Mouse (Mus musculus): ENCODE results near the gene Gm10130. TPM values are rescaled to one million over a fixed set of nuclear protein-coding genes. Genes with fewer than 3 reads are reported as not detected.
"Not testable (repeated sequence)": the region's sequence is repeated elsewhere in the genome, so short reads cannot be mapped to it uniquely, and the experiment has no call there.

Gm10130 gene
- total and polyA plus RNA-seq, 2 experiments from 2014 or later: 1.3 TPM; not detected in 1

DNA sequence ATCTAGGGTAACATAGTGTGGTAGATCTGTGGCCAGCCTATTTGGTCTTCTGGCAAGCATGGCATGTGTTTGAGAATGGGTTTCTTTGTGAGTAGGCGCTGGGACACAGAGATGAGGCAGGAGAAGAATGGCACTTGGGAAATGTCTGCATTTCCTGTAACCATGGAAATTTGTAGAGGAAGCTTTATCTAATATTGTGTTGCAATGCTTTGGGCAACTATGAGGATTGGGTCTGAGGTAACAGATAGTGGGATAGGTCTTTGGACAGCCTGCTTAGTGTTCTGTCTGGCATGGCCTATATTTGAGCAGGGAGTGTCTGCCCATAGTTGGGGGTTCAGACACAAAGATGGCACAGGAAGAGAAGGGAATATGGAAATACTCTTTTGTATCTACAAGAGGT is 4.5 kb upstream of the Gm10130 start:
- Histone ChIP-seq H3K27ac (no peak overlapping the region), H3K36me3 (ENCODE audit: insufficient read depth, low read length) (0 out of 2 replicates have a peak, but pooled peaks cover 4% of the 10 kb centered on the region), H3K27me3 (ENCODE audit: insufficient read depth, low read length) (no peaks in the 10 kb centered on the region), H3K4me2 (ENCODE audit: low read depth, low read length) (no peak overlapping the region), H3K4me1 (ENCODE audit: insufficient read depth, low read length) (no peaks in the 10 kb centered on the region), H3K9me3 (ENCODE audit: low read length) (peaks cover 25% of the 10 kb centered on the region), H3K4me3 (ENCODE audit: low read length) (no peak overlapping the region), H3K9ac (replicated peaks; ENCODE audit: low read length) (no peak overlapping the region)
- no peak for TF ChIP-seq CTCF (IDR thresholded peaks at IDR 0.05; ENCODE audit: low read depth)
- WGBS: 94% methylated on average over 1 of the region's 1 CpGs
- no peak for ATAC-seq
- no peak for DNase-seq (ENCODE audit: low spot score)

DNA sequence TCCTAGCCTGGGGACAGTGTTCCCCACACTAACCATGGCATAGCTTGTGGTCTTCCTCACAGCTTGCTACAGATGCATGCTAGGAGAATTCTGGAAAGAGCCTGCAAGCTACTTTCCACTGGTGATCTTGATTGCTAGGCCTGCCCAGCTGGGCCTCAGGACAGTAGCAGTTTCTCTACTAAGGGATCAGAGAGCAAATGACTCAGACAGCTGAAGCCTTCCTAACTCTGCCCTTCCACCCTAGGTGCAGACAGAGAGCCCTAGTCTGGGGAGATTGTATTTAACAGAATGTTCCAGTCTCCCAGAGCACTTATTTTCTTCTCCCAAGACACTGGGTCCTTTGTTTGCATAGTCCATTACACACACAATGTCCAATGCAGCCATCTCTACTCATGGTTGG is 33.6 kb downstream of the Gm10130 start:
- not testable (repeated sequence) for H3K4me3 ChIP-seq (ENCODE audit: low read length); H3K9me3 ChIP-seq (ENCODE audit: low read length); H3K9ac ChIP-seq (replicated peaks; ENCODE audit: low read length); ATAC-seq; H3K27me3 ChIP-seq (ENCODE audit: insufficient read depth, low read length); H3K36me3 ChIP-seq (ENCODE audit: insufficient read depth, low read length); H3K27ac ChIP-seq; DNase-seq (ENCODE audit: low spot score); H3K4me2 ChIP-seq (ENCODE audit: low read depth, low read length); H3K4me1 ChIP-seq (ENCODE audit: insufficient read depth, low read length)

- 1% methylated on average over 16 of the region's 17 CpGs for whole genome bisulfite sequencing
- not testable (repeated sequence) for H3K9me3 ChIP-seq (ENCODE audit: low read length)
These were observed 38.8 kb downstream of the Gm10130 start, which contains the start of gene 3300002I08Rik for GRCm38 (mm10) chr2:150362113-150362877. Gene 3300002I08Rik (minus strand): TSS chr2:150362765.

DNA sequence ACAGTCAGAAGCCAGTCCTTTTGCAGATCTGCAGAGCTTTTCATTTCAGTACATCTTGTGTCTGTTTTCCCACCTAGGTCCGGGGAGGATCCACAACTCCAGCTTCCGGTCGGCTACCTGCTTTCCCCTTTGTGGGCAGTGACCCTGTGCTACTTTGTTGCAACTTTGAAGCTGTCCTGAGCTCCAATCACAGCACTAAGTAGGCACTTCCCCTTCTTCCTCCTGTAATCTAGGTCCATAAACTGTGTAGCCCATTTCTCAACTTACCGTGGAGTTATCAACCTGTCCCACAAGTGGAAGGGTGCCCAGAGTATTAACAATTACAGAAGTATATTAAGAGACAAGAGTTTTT is 39.4 kb downstream of the Gm10130 start:
- H3K27ac ChIP-seq: peak overlapping the region; percentile 90
- 16% methylated on average over 4 of the region's 4 CpGs for WGBS

More at GRCm38 (mm10) chr2:150362113-150362877, 38.8 kb downstream of the Gm10130 start, which contains the start of gene 3300002I08Rik:
- Histone ChIP-seq H3K9ac (replicated peaks; ENCODE audit: low read length) (peak within 1 kb of the TSS; percentile 65), H3K4me2 (ENCODE audit: low read depth, low read length) (peak within 1 kb of the TSS; percentile 54), H3K4me3 (ENCODE audit: low read length) (peak within 1 kb of the TSS; percentile 57), H3K27ac (peak within 1 kb of the TSS; percentile 90)
- not testable (repeated sequence) for H3K4me1 ChIP-seq (ENCODE audit: insufficient read depth, low read length); H3K27me3 ChIP-seq (ENCODE audit: insufficient read depth, low read length); H3K36me3 ChIP-seq (ENCODE audit: insufficient read depth, low read length)
- DNase-seq (ENCODE audit: low spot score): peak; percentile 91
- ATAC-seq: peak; percentile 98

DNA sequence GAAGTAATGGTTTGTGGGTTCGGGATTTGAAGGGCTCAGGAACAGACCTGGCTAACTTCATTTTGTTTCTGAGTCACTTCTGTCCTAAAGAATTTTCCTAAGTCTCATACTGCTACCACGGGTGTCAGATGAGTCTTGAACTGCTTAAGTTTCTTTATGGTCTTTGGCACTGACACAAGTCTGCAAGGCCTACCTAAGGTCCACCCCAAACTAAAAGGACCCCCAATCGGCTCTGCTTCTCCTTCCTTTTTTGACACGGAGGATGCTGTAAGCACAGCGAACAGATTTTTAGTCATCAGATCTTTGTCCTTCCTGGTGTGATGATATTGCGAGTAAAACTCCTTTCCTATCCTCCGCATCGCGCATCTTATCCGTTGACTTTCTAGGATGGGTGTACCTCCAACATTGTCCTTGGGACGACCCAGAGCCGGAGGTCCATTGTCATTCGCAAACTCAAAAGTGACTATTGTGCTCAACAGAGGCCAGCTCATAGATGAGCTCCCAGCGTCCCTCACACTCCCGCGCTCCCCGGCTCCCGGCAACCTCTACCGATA is 62.1 kb downstream of the Gm10130 start:
- not testable (repeated sequence) for DNase-seq (ENCODE audit: low spot score); ATAC-seq; H3K27me3 ChIP-seq (ENCODE audit: insufficient read depth, low read length); H3K27ac ChIP-seq; H3K4me1 ChIP-seq (ENCODE audit: insufficient read depth, low read length); H3K4me2 ChIP-seq (ENCODE audit: low read depth, low read length); H3K9me3 ChIP-seq (ENCODE audit: low read length); H3K36me3 ChIP-seq (ENCODE audit: insufficient read depth, low read length); H3K9ac ChIP-seq (replicated peaks; ENCODE audit: low read length); H3K4me3 ChIP-seq (ENCODE audit: low read length)
- 96% methylated on average over 18 of the region's 19 CpGs for WGBS

More for the DNA sequence above, 39.4 kb downstream of the Gm10130 start:
- H3K4me1 ChIP-seq (ENCODE audit: insufficient read depth, low read length): no peaks in the 10 kb centered on the region
- no peaks in the 10 kb centered on the region for H3K27me3 ChIP-seq (ENCODE audit: insufficient read depth, low read length)
- H3K36me3 ChIP-seq (ENCODE audit: insufficient read depth, low read length): no peaks in the 10 kb centered on the region
- no peak for TF ChIP-seq CTCF (IDR thresholded peaks at IDR 0.05; ENCODE audit: low read depth)
- peak overlapping the region; percentile 57 for H3K4me3 ChIP-seq (ENCODE audit: low read length)
- no peak for DNase-seq (ENCODE audit: low spot score)
- H3K4me2 ChIP-seq (ENCODE audit: low read depth, low read length): peak overlapping the region; percentile 54
- ATAC-seq: no peak
- H3K9me3 ChIP-seq (ENCODE audit: low read length): no peaks in the 10 kb centered on the region
- peak overlapping the region; percentile 65; the same call in 1 of the 2 replicates for H3K9ac ChIP-seq (replicated peaks; ENCODE audit: low read length)

- H3K4me2 ChIP-seq (ENCODE audit: low read depth, low read length): no peak overlapping the region
- ATAC-seq (no peak), DNase-seq (ENCODE audit: low spot score) (no peak)
- H3K9me3 ChIP-seq (ENCODE audit: low read length): no peaks in the 10 kb centered on the region
- WGBS: 88% methylated on average over 1 of the region's 1 CpGs
- no peak for TF ChIP-seq CTCF (IDR thresholded peaks at IDR 0.05; ENCODE audit: low read depth)
- H3K27me3 ChIP-seq (ENCODE audit: insufficient read depth, low read length): no peaks in the 10 kb centered on the region
- H3K4me1 ChIP-seq (ENCODE audit: insufficient read depth, low read length): no peaks in the 10 kb centered on the region
- H3K4me3 ChIP-seq (ENCODE audit: low read length): no peak overlapping the region
- H3K27ac ChIP-seq: no peak overlapping the region
- H3K9ac ChIP-seq (replicated peaks; ENCODE audit: low read length): no peak overlapping the region
- no peaks in the 10 kb centered on the region for H3K36me3 ChIP-seq (ENCODE audit: insufficient read depth, low read length)
These were observed 66.7 kb downstream of the Gm10130 start for GRCm38 (mm10) chr2:150390198-150390597.

- H3K9me3 ChIP-seq (ENCODE audit: low read length): peaks cover 16% of the 10 kb centered on the region; the same call in 1 of the 2 replicates
- not testable (repeated sequence) for DNase-seq (ENCODE audit: low spot score); ATAC-seq; H3K4me2 ChIP-seq (ENCODE audit: low read depth, low read length); H3K27ac ChIP-seq; H3K4me1 ChIP-seq (ENCODE audit: insufficient read depth, low read length); H3K27me3 ChIP-seq (ENCODE audit: insufficient read depth, low read length); H3K36me3 ChIP-seq (ENCODE audit: insufficient read depth, low read length); H3K9ac ChIP-seq (replicated peaks; ENCODE audit: low read length); H3K4me3 ChIP-seq (ENCODE audit: low read length)
- WGBS: 95% methylated on average over 17 of the region's 17 CpGs
These were observed 88.6 kb downstream of the Gm10130 start for GRCm38 (mm10) chr2:150412146-150412545.

Other genes starting within 250 kb of the Gm10130 start
- 2.7 and 3.4 TPM in 2 replicates for gene Zfp120, start 187.0 kb upstream of the Gm10130 start, total RNA-seq (2014; rRNA removed)
- 5.6 and 5.8 TPM in 2 replicates for gene Zfp120, start 187.0 kb upstream of the Gm10130 start, polyA plus RNA-seq (2015; fragmentation: Nextera tagmentation; extraction: Ambion mirVana)
- gene Gm10770, start 144.0 kb upstream of the Gm10130 start, total RNA-seq (2014; rRNA removed): not detected in 2 replicates
- not detected in 2 replicates for gene Gm10770, start 144.0 kb upstream of the Gm10130 start, polyA plus RNA-seq (2015; fragmentation: Nextera tagmentation; extraction: Ambion mirVana)
- gene Gm14139, start 141.9 kb upstream of the Gm10130 start, total RNA-seq (2014; rRNA removed): not detected in 2 replicates
- gene Gm14139, start 141.9 kb upstream of the Gm10130 start, polyA plus RNA-seq (2015; fragmentation: Nextera tagmentation; extraction: Ambion mirVana): not detected in 2 replicates
- gene Zfp937, start 105.6 kb upstream of the Gm10130 start, total RNA-seq (2014; rRNA removed): 3.2 and 5.0 TPM in 2 replicates
- 6.2 and 6.9 TPM in 2 replicates for gene Zfp937, start 105.6 kb upstream of the Gm10130 start, polyA plus RNA-seq (2015; fragmentation: Nextera tagmentation; extraction: Ambion mirVana)
- gene Gm21994, start 68.1 kb upstream of the Gm10130 start, total RNA-seq (2014; rRNA removed): 0.18 TPM in 1 of 2 replicates, not detected in the other
- 2.2 and 2.8 TPM in 2 replicates for gene Gm21994, start 68.1 kb upstream of the Gm10130 start, polyA plus RNA-seq (2015; fragmentation: Nextera tagmentation; extraction: Ambion mirVana)
- not detected in 2 replicates for gene Gm14124, start 66.2 kb upstream of the Gm10130 start, total RNA-seq (2014; rRNA removed)
- 0.09 TPM in 1 of 2 replicates, not detected in the other for gene Gm14124, start 66.2 kb upstream of the Gm10130 start, polyA plus RNA-seq (2015; fragmentation: Nextera tagmentation; extraction: Ambion mirVana)
- 6.8 and 13.5 TPM in 2 replicates for gene 3300002I08Rik, start 39.1 kb downstream of the Gm10130 start, total RNA-seq (2014; rRNA removed)
- gene 3300002I08Rik, start 39.1 kb downstream of the Gm10130 start, polyA plus RNA-seq (2015; fragmentation: Nextera tagmentation; extraction: Ambion mirVana): 12.3 and 13.0 TPM in 2 replicates
- gene Zfp442, start 127.8 kb downstream of the Gm10130 start, total RNA-seq (2014; rRNA removed): 1.5 and 2.4 TPM in 2 replicates
- 3.9 and 4.6 TPM in 2 replicates for gene Zfp442, start 127.8 kb downstream of the Gm10130 start, polyA plus RNA-seq (2015; fragmentation: Nextera tagmentation; extraction: Ambion mirVana)
- gene Zfp345, start 161.4 kb downstream of the Gm10130 start, total RNA-seq (2014; rRNA removed): 0.11 TPM in 1 of 2 replicates, not detected in the other
- gene Zfp345, start 161.4 kb downstream of the Gm10130 start, polyA plus RNA-seq (2015; fragmentation: Nextera tagmentation; extraction: Ambion mirVana): 0.10 and 0.11 TPM in 2 replicates
- gene Cst7, start 246.7 kb downstream of the Gm10130 start, total RNA-seq (2014; rRNA removed): 1.4 TPM in 1 of 2 replicates, not detected in the other
- 0.30 TPM in 1 of 2 replicates, not detected in the other for gene Cst7, start 246.7 kb downstream of the Gm10130 start, polyA plus RNA-seq (2015; fragmentation: Nextera tagmentation; extraction: Ambion mirVana)

Data from hindbrain, postnatal 0 days (tissue).